ENCODE assay signal across 9 mouse cellular contexts in the genomic region with DNA sequence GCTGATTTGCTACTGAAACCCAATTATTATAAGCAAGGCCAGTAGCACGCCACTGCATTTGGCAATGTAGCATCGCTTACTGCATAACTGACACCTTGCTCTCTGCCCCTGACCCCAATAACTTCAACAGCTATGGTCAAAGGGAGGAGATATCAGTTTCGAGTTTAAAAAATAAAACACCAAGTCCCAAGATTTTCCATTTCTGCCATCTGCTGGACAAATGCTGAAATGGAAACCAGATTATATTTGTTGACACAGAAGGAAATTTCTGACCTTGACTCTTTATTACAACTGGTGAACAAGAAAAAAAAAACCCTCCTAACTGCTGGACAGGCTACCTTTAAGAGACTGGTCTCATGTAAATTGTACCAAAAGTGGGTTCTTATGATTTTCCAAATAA. TPM values are rescaled to one million over a fixed set of nuclear protein-coding genes. Genes with fewer than 3 reads are reported as not detected.
DNase-seq lines count a peak whose midpoint lies in the region; ATAC-seq lines count a peak whose summit lies in the region.
"Had no signal": no experiment of that assay in that cellular context is flagged by ENCODE, and none has a peak within 500 bp of the region (broad histone marks: within the 10 kb centered on the region; RNA-seq: fewer than 3 reads in every experiment).

No protein-coding gene starts in this region.

- no peak for ATAC-seq in monocyte, adult 5-6 weeks (replicated peaks; ENCODE audit: insufficient number of reproducible peaks, low FRiP score, low TSS enrichment, poor library complexity, severe bottlenecking)

- peak; percentile 40 for DNase-seq in adrenal gland, postnatal 14 days
- DNase-seq in adrenal gland, adult 8-10 months, result no peak
- peak; percentile 25 for DNase-seq in kidney, postnatal 10 days
- no peak for DNase-seq in kidney, postnatal 4 days
- DNase-seq in 3T3-L1 (ENCODE audit: low read depth, low spot score), result peak; percentile 48
- DNase-seq in cerebellum, postnatal 14 days, result peak; percentile 58 to 72
- DNase-seq in spleen, adult 12 weeks (ENCODE audit: low spot score), result no peak

RNA-seq across cellular contexts. Expression of a gene that starts 18.9 kb away (rescaled TPM):
- total RNA-seq in adrenal gland, postnatal 14 days (2021), result not detected in 2 replicates
- not detected for total RNA-seq in adrenal gland, adult 8-10 months (2022)
- not detected in 3 replicates for total RNA-seq in monocyte, adult 5-6 weeks (2017)
- total RNA-seq: heart, adult 18-20 months had no signal

Comparison
In these comparisons a context has a peak if more than half of its experiments do, and no peak if none do; other contexts are left out.
1. DNase-seq: peak in adrenal gland, postnatal 14 days (single experiment), kidney, postnatal 10 days (single experiment), 3T3-L1 (single experiment) and cerebellum, postnatal 14 days (2 of 2); none in adrenal gland, adult 8-10 months (single experiment), kidney, postnatal 4 days (0 of 2) and spleen, adult 12 weeks (single experiment).